Mouse (Mus musculus) monocyte, adult 5-6 weeks (primary cell): ENCODE measurements around the gene Grb2. TPM values are rescaled to one million over a fixed set of nuclear protein-coding genes. Genes with fewer than 3 reads are reported as not detected.
A peak's percentile ranks its signal among the peaks of the same experiment; 100 is the strongest.

Source experiments
- ATAC-seq: fragments of 153-309, 156-312 bp; replicated peaks from 2 replicates; pipeline ENCODE4 v1.8.0; 2017; ENCODE audit warnings: mild to moderate bottlenecking; ENCODE audit not compliant: low TSS enrichment, insufficient number of reproducible peaks, severe bottlenecking, poor library complexity, low FRiP score
- total RNA-seq: library from RNA; stranded (forward); fragments of 200-1000, 200-491, 200-594 nt; gene quantifications from 3 replicates; pipeline ENCODE4 v1.2.3, GENCODE M21; 2017

Grb2 gene
- total RNA-seq, 1 experiment from 2014 or later, result 56.7 TPM

DNA sequence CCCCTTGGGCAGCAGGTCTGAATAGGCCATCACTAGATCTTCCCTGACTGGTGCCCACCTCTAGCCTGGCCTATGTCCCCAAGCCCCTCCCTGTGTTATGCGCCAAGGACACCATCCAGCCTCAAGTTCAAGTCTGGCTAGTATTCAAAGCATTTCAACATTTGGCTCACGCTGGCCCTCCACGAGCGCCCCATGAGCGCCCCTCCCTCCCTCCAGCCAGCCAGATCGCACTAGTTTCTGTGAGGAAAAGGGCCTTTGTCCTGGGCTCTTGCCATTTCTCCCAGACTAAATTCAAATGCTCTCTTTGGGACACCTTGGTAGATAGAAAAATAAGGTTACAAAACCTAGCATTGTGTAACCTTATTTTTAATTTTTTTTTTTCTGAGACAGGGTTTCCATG, 92.5 kb downstream of the Grb2 start:
- ATAC-seq, result no peak

DNA sequence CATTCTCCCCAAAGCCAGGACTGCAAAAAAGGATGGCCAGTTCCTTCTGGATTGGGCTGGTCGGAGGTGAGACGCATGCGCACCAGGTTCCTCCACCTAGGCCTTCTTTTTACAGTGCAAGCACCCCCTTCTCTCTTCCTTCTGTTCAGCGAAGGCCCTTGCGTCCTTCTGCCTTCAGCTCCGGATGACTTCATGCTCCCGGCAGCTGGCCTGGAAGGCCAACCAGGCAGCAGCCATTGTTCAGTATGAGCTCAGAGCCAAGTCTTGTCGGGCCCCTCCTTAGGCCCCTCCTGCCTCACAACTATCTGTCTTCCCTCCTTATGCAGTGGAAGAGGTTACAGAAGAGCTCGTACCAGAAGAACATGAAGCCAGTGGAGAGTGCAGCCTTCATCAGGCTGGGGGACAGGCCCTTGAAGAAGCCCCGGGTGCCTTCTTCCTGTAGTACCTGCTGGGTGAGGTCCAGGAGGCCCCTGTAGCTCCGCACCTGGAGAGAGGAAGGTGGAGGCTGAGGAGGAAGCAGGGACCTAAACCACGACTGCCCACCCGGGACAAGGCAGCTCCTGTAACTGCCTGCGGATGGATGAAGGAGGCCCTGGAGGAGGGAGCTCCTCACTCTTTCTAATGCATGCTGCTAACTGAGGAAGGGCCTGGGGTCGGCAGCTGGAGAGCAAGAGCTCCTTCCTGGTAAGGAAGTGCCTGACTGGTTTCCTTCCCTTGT, 93.1 kb downstream of the Grb2 start:
- no peak for ATAC-seq

DNA sequence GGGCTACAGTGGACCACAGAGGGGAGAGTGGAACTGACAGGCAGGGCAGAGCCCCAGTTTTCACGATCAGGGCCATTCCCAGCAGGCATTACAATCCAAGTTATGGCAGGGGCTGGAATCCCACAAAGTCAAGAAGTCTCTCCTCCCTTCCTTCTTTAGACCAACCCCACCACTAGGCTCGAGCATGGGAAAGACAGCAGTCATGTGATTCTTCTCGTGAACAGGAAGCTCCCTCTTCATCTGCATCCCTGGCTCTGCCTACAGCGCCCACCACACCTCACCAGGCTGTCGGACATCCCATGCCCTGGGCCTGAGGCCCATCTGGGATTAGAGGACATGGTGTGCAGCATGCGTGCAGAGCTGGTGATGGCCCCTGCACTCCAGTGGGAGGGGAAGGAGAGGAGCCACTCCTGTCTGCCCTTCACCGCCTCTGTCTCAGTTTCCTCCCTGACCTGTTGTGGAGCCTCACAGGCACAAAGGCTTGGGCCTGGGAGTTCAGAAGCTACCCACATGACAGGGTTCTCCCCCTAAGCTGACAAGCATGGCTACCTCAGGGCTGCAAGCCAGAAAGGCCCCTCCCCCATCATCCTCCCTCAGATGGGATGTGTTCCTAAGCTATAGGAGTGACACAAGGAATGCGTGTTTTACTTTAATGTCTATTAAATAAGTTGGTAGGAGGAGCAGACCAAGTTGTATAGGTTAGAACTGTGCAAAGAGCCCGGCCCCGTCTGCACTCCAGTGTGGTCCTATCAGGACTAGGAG, 93.9 kb downstream of the Grb2 start:
- ATAC-seq, result no peak

DNA sequence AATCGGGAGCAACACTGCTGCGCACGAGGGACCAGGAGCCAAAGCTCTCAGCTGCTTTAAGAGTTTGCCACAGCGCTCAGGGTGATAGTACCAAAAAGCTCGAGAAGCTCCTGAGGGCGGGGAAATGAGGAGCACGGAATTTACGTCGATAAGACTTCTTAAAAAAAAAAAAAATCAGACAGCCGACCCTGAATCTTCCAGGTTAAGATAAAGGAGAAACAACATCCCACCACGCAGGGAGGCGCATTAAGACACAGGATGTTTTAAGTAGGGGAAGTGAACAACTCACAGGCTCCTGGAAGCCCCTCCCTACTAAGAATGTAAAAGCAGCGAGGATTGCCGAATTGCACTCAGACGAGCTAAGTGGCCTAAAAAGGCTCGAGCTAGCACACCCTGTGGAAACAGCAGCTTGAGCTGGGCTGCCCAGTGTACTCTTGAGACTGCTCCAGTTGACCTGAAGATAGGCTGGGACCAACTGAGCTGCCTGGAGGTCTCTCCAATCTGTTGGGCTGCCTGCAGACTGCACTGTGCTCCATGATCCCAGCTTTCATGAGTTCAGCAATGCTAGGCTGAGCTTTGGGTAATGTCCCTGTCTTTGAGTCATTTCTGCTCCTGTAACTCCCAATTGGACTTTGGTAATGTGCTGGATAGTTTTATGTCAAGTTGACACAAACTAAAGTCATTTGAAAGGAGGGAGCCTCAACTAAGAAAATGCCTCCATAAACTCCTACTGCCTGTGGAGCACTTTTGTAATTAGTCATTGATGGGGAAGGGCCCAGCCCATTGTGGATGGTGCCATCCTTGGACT, 95.1 kb downstream of the Grb2 start:
- peak; percentile 44 for ATAC-seq

DNA sequence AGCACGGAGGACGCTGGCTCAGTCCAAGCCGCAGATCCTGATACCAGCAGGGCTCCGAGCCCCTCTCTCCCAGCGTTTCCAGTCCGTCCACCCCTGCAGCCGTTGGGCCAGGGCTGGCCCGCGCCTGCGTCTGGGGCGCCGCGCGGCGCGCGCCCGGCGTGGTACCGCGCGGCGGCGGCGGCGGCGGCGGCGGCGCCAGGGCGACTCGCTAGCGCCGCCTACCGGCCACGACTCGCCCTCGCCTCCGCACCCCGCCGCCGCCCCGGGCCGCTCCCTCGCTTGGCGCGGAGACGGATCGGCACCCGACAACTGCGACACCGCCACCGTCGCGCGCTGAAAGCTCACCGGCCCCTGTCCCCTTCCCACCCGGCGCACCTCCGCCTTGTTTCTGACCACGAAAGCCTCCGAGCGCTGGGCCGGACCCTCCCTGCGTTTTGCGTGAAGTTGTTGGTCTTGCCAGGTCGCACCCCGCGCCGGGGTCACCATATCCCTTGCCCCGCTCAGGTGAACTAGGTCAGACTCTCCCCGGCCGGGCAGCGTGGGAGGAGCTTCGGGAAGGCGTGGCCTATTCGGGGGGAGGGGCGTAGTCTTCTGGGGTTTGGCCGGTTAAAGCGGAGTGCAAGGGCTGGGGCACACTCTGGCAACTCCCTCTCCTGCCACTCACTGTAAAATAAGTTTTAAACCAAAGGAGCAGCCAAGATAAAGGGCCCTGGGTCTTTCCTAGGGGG, 95.8 kb downstream of the Grb2 start, which contains the start of gene Mif4gd:
TSS of gene Mif4gd (minus strand) at position 560 of the 728 bp plus-strand sequence.
- peak; percentile 84 for ATAC-seq

DNA sequence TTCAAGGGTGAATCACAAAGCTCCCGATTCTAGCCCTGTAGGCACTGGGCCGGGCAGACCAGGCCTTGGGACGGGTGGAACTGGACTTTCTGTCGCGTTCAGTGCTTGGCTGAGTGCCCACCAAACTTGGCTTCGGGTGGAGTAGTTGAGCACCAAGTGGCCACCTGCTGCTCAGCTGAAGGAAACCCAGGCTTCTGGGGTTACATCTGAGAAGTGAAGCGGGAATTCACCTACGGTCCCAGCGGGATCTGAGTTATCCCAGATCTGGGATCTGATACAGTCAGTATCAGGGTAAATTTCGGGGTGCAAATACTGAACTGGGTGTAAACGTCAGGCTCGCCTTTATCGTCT, 96.4 kb downstream of the Grb2 start:
- ATAC-seq, result no peak

DNA sequence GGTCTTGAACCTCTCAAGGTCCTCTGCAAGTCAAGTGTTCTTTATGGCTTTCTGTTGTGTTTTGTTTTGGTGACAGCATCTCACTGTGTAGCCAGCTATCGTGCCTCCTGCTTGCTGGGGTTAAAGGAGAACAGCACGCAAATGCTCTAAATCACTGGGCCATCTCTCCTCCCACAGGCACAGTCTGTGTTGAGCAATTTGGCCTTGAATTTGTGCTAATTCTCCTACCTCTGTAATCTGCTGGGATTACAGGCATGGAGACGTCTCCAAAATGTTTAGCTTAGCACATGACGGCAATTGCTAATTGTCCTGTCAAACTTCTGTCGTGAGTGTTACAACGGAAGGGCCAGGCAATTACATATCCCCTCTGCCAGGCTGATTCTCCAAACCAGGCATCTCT, 97.2 kb downstream of the Grb2 start:
- no peak for ATAC-seq

DNA sequence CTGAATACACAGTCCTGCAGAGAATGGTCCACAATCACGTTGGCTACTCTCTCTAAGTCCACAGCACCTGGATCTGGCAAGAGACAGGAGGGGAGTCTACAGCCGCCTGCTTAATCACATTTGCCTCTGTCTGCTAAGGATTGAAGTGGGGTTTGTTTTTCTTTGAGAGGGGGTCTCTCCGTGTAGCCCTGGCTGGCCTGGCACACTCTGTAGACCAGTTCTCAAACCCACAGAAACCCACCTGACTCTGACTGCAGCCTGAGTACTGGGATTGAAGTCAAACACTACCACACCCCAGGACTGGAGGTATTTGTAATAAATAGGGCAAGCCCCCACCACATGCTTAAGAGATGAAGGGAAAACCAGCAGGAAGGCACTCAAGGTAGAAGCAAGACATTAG, 98.8 kb downstream of the Grb2 start:
- no peak for ATAC-seq

DNA sequence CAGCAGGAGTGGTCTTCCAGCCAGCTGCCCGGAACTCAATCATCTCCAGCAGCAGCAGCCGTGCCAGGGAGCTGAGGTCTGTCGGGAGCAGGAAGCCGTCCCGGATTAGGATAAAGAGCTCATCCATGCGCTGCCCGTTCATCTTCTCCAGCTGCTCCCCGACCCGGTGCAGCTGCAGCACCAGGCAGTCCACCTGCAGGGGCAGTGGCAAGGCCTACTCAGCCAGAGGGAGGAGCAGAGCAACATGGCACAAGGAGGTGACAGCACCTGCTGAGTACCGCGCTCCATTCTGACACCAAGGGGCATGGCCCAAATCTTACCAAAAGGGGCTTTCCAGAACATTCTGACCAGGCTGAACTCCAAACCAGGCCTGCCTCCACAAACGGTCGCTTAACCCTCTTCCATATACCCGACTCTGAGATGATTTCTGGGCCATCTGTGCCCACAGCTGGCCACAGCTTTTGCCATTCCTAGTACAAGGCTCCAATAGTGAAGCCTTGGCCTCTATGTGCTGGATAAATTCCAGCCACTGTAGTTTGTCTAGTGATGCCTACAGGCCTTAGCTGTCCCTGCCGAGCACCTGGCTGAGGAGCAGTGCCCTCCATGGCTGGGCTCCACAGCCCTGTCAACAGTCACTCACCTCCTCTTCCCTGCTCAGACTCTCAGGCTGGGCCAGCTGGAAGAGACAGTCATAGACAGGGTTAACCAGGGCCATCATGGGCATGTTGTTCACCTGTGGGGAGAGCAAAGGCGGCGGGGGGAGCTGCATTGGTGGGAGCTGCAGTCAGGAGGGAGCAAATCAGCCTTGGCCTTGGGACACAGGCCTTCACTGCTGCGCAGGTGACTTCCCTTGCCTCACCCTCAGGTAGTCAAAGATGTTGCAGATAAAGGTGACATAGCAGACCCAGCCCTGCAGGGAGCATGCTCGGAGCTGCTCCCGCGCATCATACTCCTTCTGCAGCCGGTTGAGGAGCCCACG, 99.7 kb downstream of the Grb2 start:
- ATAC-seq, result no peak

DNA sequence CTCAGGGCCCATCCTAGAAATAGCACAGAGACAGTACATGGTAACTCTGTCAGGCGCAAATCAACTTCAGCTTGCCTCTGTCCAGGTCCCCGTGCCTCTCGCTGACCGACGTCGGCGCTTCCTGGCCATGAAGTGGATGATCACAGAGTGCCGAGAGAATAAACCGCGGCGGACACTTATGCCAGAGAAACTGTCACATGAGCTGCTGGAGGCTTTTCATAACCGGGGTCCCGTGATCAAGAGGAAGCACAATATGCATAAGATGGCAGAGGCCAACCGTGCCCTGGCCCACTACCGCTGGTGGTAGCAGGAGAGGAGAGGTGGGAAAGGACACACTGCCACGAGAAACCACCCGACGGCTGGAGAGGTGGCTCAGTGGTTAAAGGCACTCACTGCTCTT, 101.7 kb downstream of the Grb2 start:
- no peak for ATAC-seq

DNA sequence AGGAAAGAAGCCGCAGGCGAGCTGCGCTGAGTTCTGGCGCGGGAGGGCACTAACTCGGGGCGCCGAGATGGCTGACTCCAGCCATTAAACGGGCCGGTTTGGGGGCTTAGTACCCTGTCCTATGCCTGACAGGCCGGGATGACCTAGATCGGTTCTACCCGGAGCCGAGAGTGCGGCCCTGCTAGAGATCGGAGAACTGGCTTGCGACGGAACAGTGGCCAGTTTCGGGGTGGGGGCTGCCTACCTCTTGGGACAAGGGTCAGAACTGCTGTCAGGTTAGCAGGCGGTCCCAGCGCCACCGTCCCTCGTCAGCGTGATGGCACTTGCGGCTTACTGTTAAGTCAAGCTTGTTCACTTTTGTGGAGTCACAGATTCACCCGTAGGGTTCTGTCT, 104.1 kb downstream of the Grb2 start:
- 0 out of 2 replicates have a peak, but pooled peaks have one; percentile 6 for ATAC-seq

DNA sequence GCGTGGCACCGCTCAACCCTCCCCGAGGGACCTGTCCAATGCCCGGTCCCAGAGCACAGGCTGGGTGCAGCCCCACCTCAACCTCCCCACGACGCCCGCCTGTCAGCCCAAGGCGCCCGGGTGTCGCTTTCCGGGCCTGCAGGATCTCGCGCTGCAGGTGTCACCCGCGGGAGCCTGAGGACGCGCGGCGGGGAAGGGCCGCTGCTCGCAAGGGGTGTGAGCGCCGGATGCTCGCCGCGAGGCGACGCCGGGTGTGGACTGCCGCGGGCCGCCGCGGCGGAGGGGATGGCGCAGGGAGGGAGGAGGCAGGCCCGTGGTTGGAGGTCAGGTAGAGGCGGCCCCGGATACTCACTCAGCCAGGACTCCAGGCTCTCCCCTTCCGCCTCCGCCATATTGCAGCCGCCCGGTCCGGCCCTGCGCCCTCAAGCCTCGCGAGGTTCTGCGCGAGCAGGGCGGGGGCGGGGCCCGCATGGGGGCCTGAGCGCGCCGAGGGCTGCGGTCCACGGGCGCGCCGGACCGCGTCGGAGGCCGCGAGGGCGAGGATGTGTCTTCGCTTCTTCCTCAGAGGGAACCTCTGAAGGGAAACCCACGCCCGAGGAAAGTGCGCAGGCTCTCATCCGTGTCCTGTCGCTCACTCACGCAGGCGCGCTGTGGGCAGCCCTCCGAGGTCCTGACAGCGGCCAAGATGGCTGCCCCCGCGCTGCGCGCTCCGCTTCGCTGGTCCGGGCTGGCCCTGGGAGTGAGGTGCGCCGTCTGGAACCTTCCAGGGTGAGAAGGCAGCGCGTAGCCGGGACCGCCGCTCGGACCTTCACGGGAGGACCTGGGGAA, 104.7 kb downstream of the Grb2 start, which contains the start of the genes Mrps7 and Gga3:
TSS of gene Mrps7 (plus strand) at position 450 of the 828 bp plus-strand sequence.
TSS of gene Gga3 (minus strand) at position 576 of the 828 bp plus-strand sequence.
- peak; percentile 86 for ATAC-seq

DNA sequence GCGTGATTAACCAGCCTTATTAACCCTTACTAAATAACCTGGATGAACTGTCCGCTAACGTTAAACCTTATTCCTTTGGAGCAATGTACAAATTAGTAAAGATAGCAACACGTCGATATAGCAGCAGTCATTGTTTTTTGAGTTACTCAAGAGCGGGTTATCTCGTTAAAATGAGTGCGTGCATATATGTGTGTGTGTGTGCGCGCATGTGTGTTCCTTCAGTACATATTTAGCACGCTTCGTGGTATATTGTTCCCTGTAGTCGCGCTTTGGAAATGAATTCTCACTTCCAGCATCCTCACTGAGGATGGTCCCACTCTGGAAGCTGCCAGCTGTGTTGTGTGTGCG, 105.3 kb downstream of the Grb2 start:
- no peak for ATAC-seq

DNA sequence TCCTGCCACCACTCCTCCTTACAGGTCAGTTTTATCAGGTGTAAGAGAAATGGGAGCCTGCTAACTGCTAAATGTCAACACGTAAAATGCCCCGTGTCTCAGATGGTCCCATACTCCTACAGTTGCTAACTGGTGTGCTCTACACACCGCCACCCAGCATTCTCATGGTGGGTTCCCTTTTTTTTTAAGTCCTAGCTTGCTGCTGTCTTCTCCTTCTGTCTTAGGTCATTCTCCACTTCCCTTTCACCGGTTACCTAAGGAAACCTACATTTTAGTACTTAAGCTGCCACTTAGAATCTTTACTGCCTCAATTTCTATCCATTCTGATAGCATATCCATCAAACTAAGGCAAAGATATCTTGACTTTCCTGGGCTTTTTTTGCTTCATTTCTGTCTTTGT, 107.2 kb downstream of the Grb2 start:
- ATAC-seq, result no peak

DNA sequence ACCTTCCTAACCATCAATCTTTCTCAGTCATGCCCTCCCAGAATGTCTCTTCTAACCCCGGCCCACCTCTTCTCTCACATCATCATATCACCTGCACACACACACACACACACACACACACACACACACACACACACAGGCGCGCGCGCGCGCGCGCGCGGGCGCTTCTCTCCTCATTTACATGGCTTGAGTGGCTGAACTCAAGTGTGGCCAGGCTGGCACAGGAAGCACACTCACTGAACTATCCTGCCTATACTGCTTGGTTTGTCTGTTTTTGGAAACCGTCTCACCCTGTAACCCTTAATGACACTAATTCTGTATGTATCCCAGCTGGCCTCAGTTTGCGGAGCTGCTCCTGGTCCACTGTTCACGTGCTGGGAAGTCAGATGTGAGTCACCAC, 107.7 kb downstream of the Grb2 start:
- ATAC-seq, result no peak

DNA sequence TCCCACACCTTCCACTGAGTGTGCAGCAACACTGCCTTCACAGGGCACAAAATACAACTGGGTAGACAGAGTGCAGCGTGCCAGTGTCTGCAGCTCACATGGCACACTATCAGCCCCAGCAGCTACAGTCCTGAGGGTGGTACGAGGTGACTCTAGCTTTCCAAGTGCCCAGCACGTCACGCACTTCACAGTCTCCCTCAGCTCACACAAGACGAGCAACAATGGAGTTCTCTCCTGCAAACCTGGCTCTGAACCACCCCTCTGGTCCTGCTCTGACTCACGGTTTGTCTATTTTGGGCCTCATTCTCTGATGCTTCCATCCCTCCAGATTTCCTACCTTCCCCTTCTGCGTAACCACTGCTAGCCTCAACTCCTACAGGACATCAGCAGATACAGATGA, 108.7 kb downstream of the Grb2 start:
- no peak for ATAC-seq

DNA sequence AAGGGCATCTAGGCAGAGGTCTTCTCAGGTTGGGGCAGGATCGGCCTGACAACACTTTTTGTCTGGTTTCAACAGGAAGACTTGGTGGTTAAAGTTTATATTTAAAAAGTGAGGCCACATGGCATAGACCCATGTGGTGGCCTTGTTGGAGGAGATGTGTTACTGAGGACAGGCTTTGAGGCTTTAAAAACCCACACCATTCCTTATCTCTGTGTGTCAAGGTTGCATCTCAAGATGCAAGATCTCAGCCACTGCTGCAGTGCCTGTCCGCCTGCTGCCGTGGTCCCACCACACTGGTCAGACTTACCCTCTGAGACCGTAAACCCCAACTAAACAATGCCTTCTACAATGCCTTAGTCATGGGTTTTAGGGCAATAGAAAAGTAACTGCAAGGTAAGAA, 110.1 kb downstream of the Grb2 start:
- ATAC-seq, result no peak
